Mouse (Mus musculus) MEL (cell line): ENCODE results near the gene Fance. TPM values are rescaled to one million over a fixed set of nuclear protein-coding genes. Genes with fewer than 3 reads are reported as not detected.

Source experiments
- DNase-seq: peaks from one replicate; pipeline ENCODE4 v3.0.0; 2011; ENCODE audit warnings: low read depth, low spot score
- H3K27ac ChIP-seq: 2 replicates; pipeline ENCODE4 v1.5.1; 2012; ENCODE audit warnings: low read depth, mild to moderate bottlenecking, control low read depth, low read length, moderate library complexity; ENCODE audit not compliant: control insufficient read depth
- H3K27me3 ChIP-seq, 2 experiments: fragments of 150-350 bp in 1 of 2; sonication (generic) in 1 of 2; 2 replicates each; pipeline ENCODE4 v1.6.1; 2012; ENCODE audit warnings: low read length in 2 of 2, mild to moderate bottlenecking in 2 of 2, improper control_type of control experiment in 1 of 2, moderate library complexity in 1 of 2; ENCODE audit not compliant: insufficient read depth in 2 of 2, control insufficient read depth in 1 of 2
- H3K36me3 ChIP-seq, 2 experiments: 2 replicates each; pipeline ENCODE4 v1.6.1; 2012 to 2014; ENCODE audit warnings: low read length in 2 of 2, improper control_type of control experiment in 1 of 2, inconsistent platforms in 1 of 2, mild to moderate bottlenecking in 1 of 2; ENCODE audit not compliant: insufficient read depth in 2 of 2, control insufficient read depth in 1 of 2
- H3K4me1 ChIP-seq, 2 experiments: fragments of 150-350 bp in 1 of 2; sonication (generic) in 1 of 2; 2 replicates each; pipeline ENCODE4 v1.6.1; 2012; ENCODE audit warnings: low read length in 2 of 2, improper control_type of control experiment in 1 of 2, mild to moderate bottlenecking in 1 of 2; ENCODE audit not compliant: insufficient read depth in 2 of 2, control insufficient read depth in 1 of 2
- H3K4me3 ChIP-seq, 2 experiments: fragments of 150-350 bp in 1 of 2; sonication (generic) in 1 of 2; 2 replicates each; pipeline ENCODE4 v1.5.1; 2012; ENCODE audit warnings: low read depth in 2 of 2, low read length in 2 of 2, mild to moderate bottlenecking in 2 of 2, moderate library complexity in 2 of 2, control low read depth in 1 of 2, improper control_type of control experiment in 1 of 2; ENCODE audit not compliant: control insufficient read depth in 1 of 2, insufficient read depth in 1 of 2
- H3K79me2 ChIP-seq: 2 replicates; pipeline ENCODE4 v1.6.1; 2012; ENCODE audit warnings: mild to moderate bottlenecking, low read length, moderate library complexity; ENCODE audit not compliant: control insufficient read depth, poor library complexity, insufficient read depth
- H3K9ac ChIP-seq: 2 replicates; pipeline ENCODE4 v1.6.1; 2012; ENCODE audit warnings: low read depth, mild to moderate bottlenecking, control low read depth, low read length, moderate library complexity; ENCODE audit not compliant: control insufficient read depth, poor library complexity, severe bottlenecking
- H3K9me3 ChIP-seq: fragments of 150-350 bp; sonication (generic); replicated peaks from 2 replicates; pipeline ENCODE4 v1.6.1; 2012; ENCODE audit warnings: mild to moderate bottlenecking, low read length, improper control_type of control experiment, moderate library complexity; ENCODE audit not compliant: insufficient read depth
- BHLHE40 ChIP-seq: IDR thresholded peaks from 2 replicates; pipeline ENCODE4 v1.6.1; 2012; ENCODE audit warnings: low read depth, mild to moderate bottlenecking, inconsistent platforms, low read length, improper control_type of control experiment, borderline replicate concordance
- CHD2 ChIP-seq: IDR thresholded peaks from 2 replicates; pipeline ENCODE4 v1.6.1; 2011; ENCODE audit warnings: low read length, improper control_type of control experiment
- CTCF ChIP-seq, 3 experiments: IDR thresholded peaks in 2 of 3; conservative IDR thresholded peaks in 1 of 3; 2 replicates each; pipeline ENCODE4 v1.5.1; 2011 to 2012; ENCODE audit warnings: low read length in 3 of 3, low read depth in 2 of 3, mild to moderate bottlenecking in 2 of 3, improper control_type of control experiment in 1 of 3, inconsistent platforms in 1 of 3, mixed read lengths in 1 of 3, moderate library complexity in 1 of 3; ENCODE audit not compliant: control insufficient read depth in 1 of 3, insufficient read depth in 1 of 3, poor library complexity in 1 of 3, severe bottlenecking in 1 of 3
- ETS1 ChIP-seq: IDR thresholded peaks from 2 replicates; pipeline ENCODE4 v1.6.1; 2012; ENCODE audit warnings: low read depth, mild to moderate bottlenecking, inconsistent platforms, low read length, improper control_type of control experiment, moderate library complexity
- HCFC1 ChIP-seq: IDR thresholded peaks from 2 replicates; pipeline ENCODE4 v1.6.1; 2012; ENCODE audit warnings: low read depth, mild to moderate bottlenecking, inconsistent platforms, low read length, improper control_type of control experiment, moderate library complexity
- JUND ChIP-seq: IDR thresholded peaks from 2 replicates; pipeline ENCODE4 v1.6.1; 2011; ENCODE audit warnings: low read depth, mild to moderate bottlenecking, improper control_type of control experiment, low read length
- MEF2A ChIP-seq: IDR thresholded peaks from 2 replicates; pipeline ENCODE4 v1.6.1; 2014; ENCODE audit warnings: low read depth, mild to moderate bottlenecking, inconsistent platforms, low read length, improper control_type of control experiment; ENCODE audit not compliant: poor library complexity, insufficient replicate concordance, severe bottlenecking; ENCODE audit errors: extremely low read depth
- MXI1 ChIP-seq: IDR thresholded peaks from 2 replicates; pipeline ENCODE4 v1.6.1; 2011; ENCODE audit warnings: mild to moderate bottlenecking, low read depth, low read length, improper control_type of control experiment
- NELFE ChIP-seq: IDR thresholded peaks from 2 replicates; pipeline ENCODE4 v1.6.1; 2011; ENCODE audit warnings: low read depth, low read length, improper control_type of control experiment
- POLR2A ChIP-seq, 2 experiments: IDR thresholded peaks; 2 replicates each; pipeline ENCODE4 v1.6.1; 2011 to 2012; ENCODE audit warnings: low read length in 2 of 2, mild to moderate bottlenecking in 2 of 2, control low read depth in 1 of 2, improper control_type of control experiment in 1 of 2, low read depth in 1 of 2, moderate library complexity in 1 of 2; ENCODE audit not compliant: control insufficient read depth in 1 of 2, insufficient read depth in 1 of 2, poor library complexity in 1 of 2
- POLR2AphosphoS2 ChIP-seq: IDR thresholded peaks from 2 replicates; pipeline ENCODE4 v1.6.1; 2011; ENCODE audit warnings: low read length, improper control_type of control experiment
- POLR2AphosphoS5 ChIP-seq: IDR thresholded peaks from 2 replicates; pipeline ENCODE4 v1.6.1; 2012; ENCODE audit warnings: low read depth, borderline replicate concordance, mild to moderate bottlenecking, inconsistent platforms, low read length, moderate library complexity, mixed read lengths
- RCOR1 ChIP-seq: IDR thresholded peaks from 2 replicates; pipeline ENCODE4 v1.6.1; 2012; ENCODE audit warnings: low read depth, mild to moderate bottlenecking, inconsistent platforms, low read length, improper control_type of control experiment
- SIN3A ChIP-seq: IDR thresholded peaks from 2 replicates; pipeline ENCODE4 v1.6.1; 2012; ENCODE audit warnings: low read length, improper control_type of control experiment, inconsistent platforms
- USF1 ChIP-seq: IDR thresholded peaks from 2 replicates; pipeline ENCODE4 v1.6.1; 2014; ENCODE audit warnings: low read depth, mild to moderate bottlenecking, inconsistent platforms, low read length, improper control_type of control experiment, moderate library complexity
- polyA plus RNA-seq, 2 experiments: library from polyadenylated mRNA; stranded (reverse) in 1 of 2; unstranded in 1 of 2; fragments of >175 nt in 1 of 2; fragments of >200 nt in 1 of 2; gene quantifications; 2 replicates each; pipeline versions ENCODE4 v1.2.1 to v1.2.4; 2012; ENCODE audit warnings: low replicate concordance in 2 of 2, low read depth in 1 of 2; ENCODE audit not compliant: insufficient read length in 2 of 2, insufficient read depth in 1 of 2, missing spikeins in 1 of 2
- total RNA-seq: library from RNA; depleted of rRNA; stranded (reverse); fragments of 300-350 nt; gene quantifications from 2 replicates; pipeline ENCODE4 v1.2.3, GENCODE M21; 2012

Gene Fance
- total and polyA plus RNA-seq, 3 experiments = 51.2 to 382 (median 105) TPM

DNA sequence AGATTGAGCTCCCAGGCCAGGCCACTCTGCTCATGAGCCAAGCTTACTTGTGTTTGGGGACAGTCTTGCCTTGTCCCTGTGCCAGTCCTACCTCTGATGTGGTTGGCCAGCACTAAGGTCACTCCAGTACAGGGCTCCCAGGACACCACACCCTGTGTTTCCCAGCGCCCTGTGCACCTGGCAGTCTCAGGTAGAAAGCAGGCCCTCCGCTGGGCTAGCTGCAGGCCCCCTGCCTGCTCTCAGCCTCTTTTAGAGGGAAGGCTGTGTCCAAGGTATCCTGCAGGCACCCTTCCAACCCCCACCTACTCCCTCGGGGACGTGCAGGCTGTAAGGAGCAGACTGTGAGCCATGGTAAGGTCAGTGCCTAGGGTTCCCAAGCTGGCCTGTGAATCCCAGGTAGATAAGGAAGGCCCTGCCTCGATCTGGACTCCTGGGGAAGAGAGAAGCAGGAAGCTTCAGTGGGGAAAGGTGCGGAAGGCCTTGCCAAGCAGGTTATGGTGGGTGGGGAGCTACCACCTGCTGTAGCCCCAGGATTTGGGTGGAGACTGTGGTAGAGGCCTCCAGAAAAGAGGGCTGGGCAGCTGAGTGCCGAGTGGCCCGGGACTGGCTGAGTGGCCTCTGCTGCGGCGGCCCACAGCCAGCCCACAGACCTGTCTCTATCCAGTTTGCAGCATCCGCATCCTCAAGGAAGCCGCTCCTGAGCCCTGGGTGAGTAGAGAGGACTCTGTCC is 41.6 kb upstream of the Fance start:
- H3K9ac ChIP-seq = no peak overlapping the region
- H3K27ac ChIP-seq = no peak overlapping the region
- no peaks in the 10 kb centered on the region for H3K9me3 ChIP-seq
- TF ChIP-seq MXI1 = no peak
- TF ChIP-seq ETS1 = no peak
- TF ChIP-seq JUND = no peak
- TF ChIP-seq POLR2AphosphoS5 = no peak
- no peak for TF ChIP-seq BHLHE40
- no peak for TF ChIP-seq NELFE
- no peak for TF ChIP-seq RCOR1
- no peak for DNase-seq
- H3K27me3 ChIP-seq = no peaks in the 10 kb centered on the region
- peaks cover 7 to 8% of the 10 kb centered on the region in 2 experiments for H3K4me1 ChIP-seq
- no peaks in the 10 kb centered on the region; a peak in 2 of 4 replicates for H3K36me3 ChIP-seq
- H3K79me2 ChIP-seq = no peaks in the 10 kb centered on the region
- H3K4me3 ChIP-seq = no peak overlapping the region

DNA sequence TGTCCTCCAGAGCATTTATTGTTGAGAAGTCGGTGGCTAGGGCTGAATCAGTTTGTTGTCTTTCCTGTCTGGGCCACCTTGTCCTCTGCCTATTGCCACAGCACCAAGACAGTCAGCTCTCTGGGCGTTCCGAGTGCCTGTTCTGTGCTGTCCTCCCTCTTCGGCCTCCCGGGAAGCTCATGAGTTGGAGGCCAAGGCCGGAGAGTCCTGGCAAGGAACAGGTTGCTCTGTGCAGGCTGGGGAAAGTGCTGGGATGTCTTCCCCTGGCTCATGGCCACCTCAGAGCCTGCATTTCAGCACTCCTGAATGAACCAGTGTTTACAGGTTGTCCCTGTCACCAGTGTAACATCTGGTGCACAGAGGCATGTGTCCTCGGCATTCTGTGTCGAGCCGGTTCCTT is 41.0 kb upstream of the Fance start:
- H3K36me3 ChIP-seq = no peaks in the 10 kb centered on the region; a peak in 2 of 4 replicates
- no peak for TF ChIP-seq POLR2A (IDR thresholded peaks at IDR 0.05; ENCODE audit: control insufficient read depth in 1 of 2, insufficient read depth in 1 of 2, low read depth in 1 of 2, low read length in 2 of 2, poor library complexity in 1 of 2)
- no peak for TF ChIP-seq CTCF (IDR thresholded peaks at IDR 0.05 in 2 of 3, conservative IDR thresholded peaks at IDR 0.05 in 1 of 3; ENCODE audit: control insufficient read depth in 1 of 3, insufficient read depth in 1 of 3, low read depth in 2 of 3, low read length in 3 of 3, poor library complexity in 1 of 3, severe bottlenecking in 1 of 3)
- TF ChIP-seq MEF2A = no peak
- no peak for TF ChIP-seq RCOR1
- no peak for TF ChIP-seq HCFC1
- TF ChIP-seq USF1 = no peak
- TF ChIP-seq CHD2 = no peak
- no peak for TF ChIP-seq SIN3A
- TF ChIP-seq POLR2AphosphoS2 = no peak
- H3K4me1 ChIP-seq = peaks cover 7 to 8% of the 10 kb centered on the region in 2 experiments

More for the DNA sequence above, 41.0 kb upstream of the Fance start:
- no peaks in the 10 kb centered on the region for H3K79me2 ChIP-seq
- DNase-seq = no peak
- no peak overlapping the region for H3K27ac ChIP-seq
- H3K4me3 ChIP-seq = no peak overlapping the region
- H3K9me3 ChIP-seq = no peaks in the 10 kb centered on the region
- H3K27me3 ChIP-seq = no peaks in the 10 kb centered on the region
- no peak overlapping the region for H3K9ac ChIP-seq
